Mouse (Mus musculus): ENCODE measurements around the gene Eif4ebp2.

GRCm38 (mm10) chr10:61499505-61500466, 47.3 kb upstream of the Eif4ebp2 start:
- TF ChIP-seq CTCF (IDR thresholded peaks at IDR 0.05; ENCODE audit: extremely low read depth, insufficient read depth, insufficient read length, insufficient replicate concordance), result no peak
- TF ChIP-seq POLR2A (IDR thresholded peaks at IDR 0.05; ENCODE audit: low read depth, low read length), result no peak

Measured in spleen, adult 2 months (tissue).